Mouse (Mus musculus): Measurements from ENCODE around the gene Igf1r.

GRCm38 (mm10) chr7:67995276-67995675, 42.6 kb downstream of the Igf1r start:
- TF ChIP-seq CTCF (IDR thresholded peaks at IDR 0.05; ENCODE audit: control insufficient read depth, insufficient read depth, low read length) (no peak), POLR2A (IDR thresholded peaks at IDR 0.05; ENCODE audit: borderline replicate concordance, control insufficient read depth, low read depth, low read length) (no peak)
